Mouse (Mus musculus): ENCODE results near the gene D13Ertd608e.
"Not testable (repeated sequence)": the region's sequence is repeated elsewhere in the genome, so short reads cannot be mapped to it uniquely, and the experiment has no call there.

D13Ertd608e gene

GRCm38 (mm10) chr13:119835320-119836056, at the start of gene D13Ertd608e:
TSS of gene D13Ertd608e (plus strand) at chr13:119836006.
- peak; percentile 68 for DNase-seq (ENCODE audit: low read depth, low spot score)

GRCm38 (mm10) chr13:119789851-119790717, 45.7 kb upstream of the D13Ertd608e start:
- DNase-seq (ENCODE audit: low read depth, low spot score), result peak; percentile 64

GRCm38 (mm10) chr13:119790761-119791579, 44.8 kb upstream of the D13Ertd608e start, which contains the start of gene Zfp131:
TSS of gene Zfp131 (minus strand) at chr13:119790889.
- peak; percentile 98 for DNase-seq (ENCODE audit: low read depth, low spot score)

GRCm38 (mm10) chr13:119791580-119792135, 44.1 kb upstream of the D13Ertd608e start:
- peak; percentile 34 for DNase-seq (ENCODE audit: low read depth, low spot score)

- no peak for DNase-seq (ENCODE audit: low read depth, low spot score)
Measured at GRCm38 (mm10) chr13:119792791-119793404, 42.9 kb upstream of the D13Ertd608e start.

- no peak for DNase-seq (ENCODE audit: low read depth, low spot score)
Measured at GRCm38 (mm10) chr13:119797656-119798055, 38.1 kb upstream of the D13Ertd608e start.

- DNase-seq (ENCODE audit: low read depth, low spot score), result no peak
Measured at GRCm38 (mm10) chr13:119808937-119809336, 26.9 kb upstream of the D13Ertd608e start.

- DNase-seq (ENCODE audit: low read depth, low spot score), result no peak
Measured at GRCm38 (mm10) chr13:119810031-119810430, 25.8 kb upstream of the D13Ertd608e start.

- no peak for DNase-seq (ENCODE audit: low read depth, low spot score)
Measured at GRCm38 (mm10) chr13:119816798-119817197, 19.0 kb upstream of the D13Ertd608e start.

- DNase-seq (ENCODE audit: low read depth, low spot score), result no peak
Measured at GRCm38 (mm10) chr13:119817579-119818206, 18.1 kb upstream of the D13Ertd608e start.

GRCm38 (mm10) chr13:119830116-119830515, 5.7 kb upstream of the D13Ertd608e start, which contains the start of gene AF067063:
TSS of gene AF067063 (minus strand) at chr13:119830216.
- DNase-seq (ENCODE audit: low read depth, low spot score), result not testable (repeated sequence)

GRCm38 (mm10) chr13:119836324-119836811, 562 bp downstream of the D13Ertd608e start:
- peak; percentile 18 for DNase-seq (ENCODE audit: low read depth, low spot score)

- peak; percentile 70 for DNase-seq (ENCODE audit: low read depth, low spot score)
Measured at GRCm38 (mm10) chr13:119837719-119838337, 2.0 kb downstream of the D13Ertd608e start.

- not testable (repeated sequence) for DNase-seq (ENCODE audit: low read depth, low spot score)
Measured at GRCm38 (mm10) chr13:119839982-119840381, 4.2 kb downstream of the D13Ertd608e start.

GRCm38 (mm10) chr13:119862399-119862798, 26.6 kb downstream of the D13Ertd608e start:
- not testable (repeated sequence) for DNase-seq (ENCODE audit: low read depth, low spot score)

- not testable (repeated sequence) for DNase-seq (ENCODE audit: low read depth, low spot score)
Measured at GRCm38 (mm10) chr13:119864395-119864999, 28.7 kb downstream of the D13Ertd608e start.

- not testable (repeated sequence) for DNase-seq (ENCODE audit: low read depth, low spot score)
Measured at GRCm38 (mm10) chr13:119886896-119887295, 51.1 kb downstream of the D13Ertd608e start.

GRCm38 (mm10) chr13:119894685-119895084, 58.9 kb downstream of the D13Ertd608e start, which contains the start of gene Tcstv1:
TSS of gene Tcstv1 (minus strand) at chr13:119894785.
- not testable (repeated sequence) for DNase-seq (ENCODE audit: low read depth, low spot score)

Data from CD4-positive, CD25-positive, alpha-beta regulatory T cell, adult 2 months (primary cell).